Mouse (Mus musculus): ENCODE data around the gene Ccnh. TPM values are rescaled to one million over a fixed set of nuclear protein-coding genes. Genes with fewer than 3 reads are reported as not detected.

Gene Ccnh
- total and polyA plus RNA-seq, 3 experiments: 46.2 to 110 (median 103) TPM

DNA sequence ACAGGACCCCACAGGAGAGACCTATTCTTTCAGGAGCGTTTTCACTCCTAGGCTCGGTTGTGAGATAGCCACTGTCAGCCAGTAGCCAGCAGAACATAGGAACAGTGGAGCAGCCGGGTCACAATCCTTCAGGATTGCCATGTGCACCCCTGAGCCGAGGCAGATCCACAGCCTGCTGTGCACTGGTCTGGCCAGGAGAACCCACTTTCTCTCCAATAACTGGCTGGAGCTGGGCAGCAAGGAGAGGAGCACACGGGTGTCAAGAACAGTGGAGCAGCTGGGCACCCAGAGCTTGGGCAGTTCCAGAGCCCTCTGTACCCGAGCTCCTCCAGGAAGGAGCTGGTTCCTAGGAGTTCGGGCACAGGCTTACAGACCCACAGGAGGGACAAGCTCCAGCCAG lies 49.6 kb downstream of the Ccnh start:
- peaks cover 51% of the 10 kb centered on the region for H3K36me3 ChIP-seq (replicated peaks)
- no peak for TF ChIP-seq GATA1 (IDR thresholded peaks at IDR 0.05; ENCODE audit: borderline replicate concordance, low read length)
- no peak for TF ChIP-seq POLR2AphosphoS5 (IDR thresholded peaks at IDR 0.05; ENCODE audit: insufficient replicate concordance, low read depth, low read length)
- no peak for TF ChIP-seq TAL1 (conservative IDR thresholded peaks at IDR 0.05; ENCODE audit: low read depth, low read length)
- TF ChIP-seq CTCF (IDR thresholded peaks at IDR 0.05; ENCODE audit: low read depth, low read length): no peak
- TF ChIP-seq GATA2 (IDR thresholded peaks at IDR 0.05; ENCODE audit: borderline replicate concordance, low read depth, low read length): no peak
- no peak for ATAC-seq (ENCODE audit: extremely low read depth, insufficient number of reproducible peaks, low FRiP score, poor library complexity, severe bottlenecking)
- no peak overlapping the region for H3K4me3 ChIP-seq (ENCODE audit: low read depth, low read length)
- 0 out of 2 replicates have a peak, but pooled peaks cover 2% of the 10 kb centered on the region for H3K4me1 ChIP-seq (ENCODE audit: insufficient read depth, low read depth, low read length)
- H3K27me3 ChIP-seq (ENCODE audit: insufficient read depth, low read length): no peaks in the 10 kb centered on the region
- no peaks in the 10 kb centered on the region for H3K9me3 ChIP-seq (replicated peaks)
- no peak for DNase-seq (ENCODE audit: low spot score)

Other genes starting within 250 kb of the Ccnh start
- 261 and 283 TPM in 2 replicates for gene Rasa1, start 99.7 kb downstream of the Ccnh start, total RNA-seq (2014; fragmentation: Nextera tagmentation)
- gene Rasa1, start 99.7 kb downstream of the Ccnh start, total RNA-seq (2017): 232 and 270 TPM in 2 replicates
- gene Rasa1, start 99.7 kb downstream of the Ccnh start, polyA plus RNA-seq (2012): 14.1 TPM in 2 replicates

Measured in G1E (cell line).